Mouse (Mus musculus) E14TG2a.4 (cell line): ENCODE results near the gene Stxbp1.

ENCODE experiments used
- CTCF ChIP-seq: conservative IDR thresholded peaks from 2 replicates; pipeline ENCODE4 v1.5.1; 2014; ENCODE audit warnings: low read length
- NANOG ChIP-seq: IDR thresholded peaks from 2 replicates; pipeline ENCODE4 v1.6.1; 2014; ENCODE audit warnings: borderline replicate concordance, low read length, mixed read lengths

- TF ChIP-seq CTCF, result no peak
- no peak for TF ChIP-seq NANOG
Measured at GRCm38 (mm10) chr2:32834496-32834895, 12.5 kb downstream of the Stxbp1 start.
